Mouse (Mus musculus) liver, adult 2 months (tissue): ENCODE measurements around the gene Rrm1.

Experiments used
- CTCF ChIP-seq: fragments of 200-500 bp; IDR thresholded peaks from 2 replicates; pipeline ENCODE4 v1.5.1; 2011; ENCODE audit warnings: low read depth, low read length, control low read depth
- POLR2A ChIP-seq: fragments of 200-500 bp; IDR thresholded peaks from 2 replicates; pipeline ENCODE4 v1.6.1; 2011; ENCODE audit warnings: low read length, control low read depth; ENCODE audit not compliant: insufficient read depth; ENCODE audit errors: extremely low read depth

GRCm38 (mm10) chr7:102399180-102399731, 42.2 kb upstream of the Rrm1 start:
- no peak for TF ChIP-seq CTCF
- no peak for TF ChIP-seq POLR2A
